Mouse (Mus musculus) testis, postnatal 10 days (tissue): ENCODE data around the gene Shld2.
A peak's percentile ranks its signal among the peaks of the same experiment; 100 is the strongest.

Experiments used
- DNase-seq: peaks from one replicate; pipeline ENCODE4 v3.0.0; 2021; ENCODE audit warnings: low spot score

The Shld2 gene

GRCm38 (mm10) chr14:34219786-34220198 is 90.5 kb downstream of the Shld2 start:
- DNase-seq, result no peak

DNA sequence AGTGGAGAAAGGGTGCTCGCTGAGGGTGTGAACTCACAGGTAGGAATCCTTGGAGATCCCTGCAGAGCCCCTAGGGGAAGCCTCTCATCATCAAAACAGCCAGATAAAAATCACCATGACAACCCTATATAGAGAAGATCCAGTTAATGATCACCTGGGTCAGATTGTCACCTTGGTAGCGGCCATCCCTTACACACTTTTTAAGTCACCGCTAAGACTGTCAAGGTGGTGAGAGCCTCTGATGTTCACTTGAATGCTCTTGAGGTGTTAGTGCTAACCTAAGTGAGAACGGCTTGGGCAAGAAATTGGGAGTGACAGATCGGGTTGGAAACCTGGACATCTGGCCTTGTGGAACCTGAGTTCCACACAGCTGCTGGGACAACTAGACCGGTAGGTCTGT is 91.0 kb downstream of the Shld2 start, which contains the start of gene Syt15:
Gene Syt15 (plus strand): TSS at position 301 of the 400 bp plus-strand sequence.
- no peak for DNase-seq

DNA sequence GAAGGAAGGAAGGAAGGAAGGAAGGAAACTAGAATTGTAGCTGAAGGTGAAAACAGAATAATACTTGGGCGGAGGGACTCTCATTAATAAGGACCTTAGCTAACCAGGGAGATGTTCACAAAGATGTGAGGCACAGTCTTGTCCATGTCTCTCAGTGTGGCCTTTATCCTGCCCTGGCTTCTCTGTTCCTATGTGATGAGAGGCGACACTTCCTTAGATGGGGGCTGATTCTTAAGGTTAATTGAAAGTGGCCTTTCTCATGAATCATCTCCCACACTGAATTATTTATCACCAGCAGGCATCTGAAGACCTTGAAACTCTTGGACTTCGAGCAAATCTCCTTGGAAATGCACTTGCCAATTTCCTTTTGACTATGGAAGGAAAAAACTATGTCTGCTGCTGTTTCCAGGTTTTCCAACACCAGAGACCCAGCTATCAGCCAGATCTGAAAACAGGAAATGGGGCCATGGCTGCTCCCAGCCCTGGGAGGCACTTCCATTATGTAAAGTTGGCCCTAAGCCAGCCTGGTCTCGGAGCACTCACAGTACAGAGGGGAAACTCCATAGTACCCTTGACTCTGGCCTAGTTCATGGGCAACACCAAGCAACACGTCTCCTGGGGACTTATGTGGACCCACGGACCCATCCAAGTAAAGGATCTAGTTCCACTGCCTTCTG is 94.7 kb downstream of the Shld2 start:
- no peak for DNase-seq

DNA sequence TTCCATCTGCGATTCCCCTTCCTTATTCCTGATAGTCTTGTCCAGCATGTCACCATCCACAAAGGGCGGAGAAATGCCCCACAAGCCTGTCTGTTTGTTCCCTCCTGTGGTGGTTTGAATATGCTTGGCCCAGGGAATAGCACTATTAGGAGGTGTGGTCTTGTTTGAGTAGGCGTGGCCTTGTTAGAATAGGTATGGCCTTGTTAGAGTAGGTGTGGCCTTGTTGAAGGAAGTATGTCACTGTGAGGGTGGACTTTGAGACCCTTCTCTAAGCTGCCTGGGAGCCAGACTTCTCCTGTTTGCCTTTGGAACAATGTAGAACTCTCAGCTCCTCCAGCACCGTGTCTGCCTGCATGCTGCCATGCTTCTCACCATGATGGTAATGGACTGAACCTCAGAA is 100.4 kb downstream of the Shld2 start:
- DNase-seq, result no peak

DNA sequence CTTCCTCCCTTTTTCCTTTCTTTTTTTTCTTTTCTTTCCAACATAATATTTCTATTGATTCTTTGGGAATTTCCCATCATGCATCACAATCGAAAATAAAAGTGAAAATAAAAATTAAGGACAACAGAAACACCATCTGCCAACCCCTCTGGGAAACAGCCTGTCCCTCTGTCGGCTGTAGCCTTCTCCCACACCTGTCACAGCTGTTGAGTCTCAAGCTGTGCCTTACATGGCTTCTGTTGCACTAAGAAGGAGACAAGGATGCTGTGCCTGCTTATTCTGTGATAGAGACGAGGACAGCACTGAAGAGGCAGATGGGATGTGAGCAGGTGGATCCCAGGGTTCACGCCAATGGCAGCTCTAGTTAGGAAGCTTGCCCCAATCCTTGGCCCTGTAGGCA is 101.2 kb downstream of the Shld2 start:
- no peak for DNase-seq

DNA sequence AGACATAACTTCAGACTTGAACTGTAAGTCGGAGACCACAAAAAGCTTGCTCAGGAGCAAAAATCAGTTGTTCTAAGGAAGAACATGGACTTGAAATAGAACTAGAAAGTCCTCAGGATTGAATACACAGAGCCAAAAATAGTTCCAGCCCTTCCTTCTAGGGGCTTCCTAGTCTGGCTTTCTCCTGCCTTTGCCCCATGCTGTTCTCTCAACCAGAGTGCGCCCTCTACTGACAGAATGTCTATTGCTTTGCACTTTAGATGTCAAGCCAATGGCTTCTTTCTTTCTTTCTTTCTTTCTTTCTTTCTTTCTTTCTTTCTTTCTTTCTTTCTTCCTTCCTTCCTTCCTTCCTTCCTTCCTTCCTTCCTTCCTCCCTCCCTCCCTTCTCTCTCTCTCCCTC is 101.6 kb downstream of the Shld2 start:
- peak; percentile 63 for DNase-seq

DNA sequence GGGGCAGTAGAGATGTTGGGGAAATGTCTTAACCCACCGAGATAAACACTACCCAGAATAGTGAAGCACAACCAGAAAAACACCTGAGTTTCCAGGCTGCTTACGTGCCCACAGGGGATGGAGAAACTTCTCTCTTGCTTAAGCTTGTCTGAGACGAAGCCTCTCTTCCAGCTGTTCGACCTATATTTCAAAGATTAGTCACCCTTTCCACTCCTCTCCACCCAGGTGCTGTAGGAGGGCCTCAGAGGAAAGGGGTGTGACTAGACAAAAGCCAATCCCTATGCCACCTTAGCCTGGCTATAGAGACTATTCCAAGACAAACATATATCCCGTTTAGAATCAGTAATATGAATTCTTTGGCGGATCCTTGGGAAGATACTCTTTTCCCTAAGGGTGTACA is 102.3 kb downstream of the Shld2 start:
- no peak for DNase-seq

DNA sequence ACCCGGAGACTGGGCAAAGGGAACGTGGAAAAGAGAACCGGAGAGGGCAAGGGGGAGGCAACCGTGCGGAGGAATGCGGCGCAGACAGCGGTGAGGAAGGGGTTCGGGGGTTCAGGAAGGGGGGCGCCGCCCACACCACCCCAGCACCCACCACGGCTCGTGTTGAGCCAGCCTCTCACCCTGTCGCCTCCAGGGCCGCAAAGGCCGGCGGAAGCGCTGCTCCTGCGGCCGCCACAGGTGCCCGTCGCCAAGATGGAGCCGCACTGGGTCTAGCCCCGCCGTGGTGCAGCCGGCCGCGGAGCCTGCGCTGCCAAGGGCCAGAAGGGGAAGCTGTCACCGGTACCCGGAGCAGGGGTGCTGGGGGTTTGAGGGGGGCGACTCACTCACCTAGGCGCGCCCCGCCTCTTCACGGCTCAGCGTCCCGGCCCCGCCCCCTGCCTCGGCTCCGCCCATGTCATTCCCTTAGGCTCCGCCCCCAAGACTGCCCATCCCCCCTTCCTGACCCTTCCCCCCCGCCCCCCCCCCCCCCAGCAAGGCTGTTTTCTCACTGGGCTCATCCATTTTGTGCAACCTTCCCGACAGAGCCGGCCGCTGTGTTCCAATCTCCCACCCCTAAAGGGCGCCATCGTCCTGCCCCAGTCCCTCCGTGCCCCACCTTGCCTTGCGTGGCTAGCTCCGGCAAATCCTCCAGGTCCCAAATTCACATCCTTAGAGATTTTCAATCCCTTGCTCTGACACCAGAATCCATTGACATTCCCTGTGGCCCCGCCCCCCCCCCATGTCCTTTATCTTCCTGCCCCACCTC is 108.9 kb downstream of the Shld2 start, which contains the start of gene Gprin2:
Gene Gprin2 (minus strand): TSS at position 423 of the 805 bp plus-strand sequence.
- peak; percentile 83 for DNase-seq

DNA sequence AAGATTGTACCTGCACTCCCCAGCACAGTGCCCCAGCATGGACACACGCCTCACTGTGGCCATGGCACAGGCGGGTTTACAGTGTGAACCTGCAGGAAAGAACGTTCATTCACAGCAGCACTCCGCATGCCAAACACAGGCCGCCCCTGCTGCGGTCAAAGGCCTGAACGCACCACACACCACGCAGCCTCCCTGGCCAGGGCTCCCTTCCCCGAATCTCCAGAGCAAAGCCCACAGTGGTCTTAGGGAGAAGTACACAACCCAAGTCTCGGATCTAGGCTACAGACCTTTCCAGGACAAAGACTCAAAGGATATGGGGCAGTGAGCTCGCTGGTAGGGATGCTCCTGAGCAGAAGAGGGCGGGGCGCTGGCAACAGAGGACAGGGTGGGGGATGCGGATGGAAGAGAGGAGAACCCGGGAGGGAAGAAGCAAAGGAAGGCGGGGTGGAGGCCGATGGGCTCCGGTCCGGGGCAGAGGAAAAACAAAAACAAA is 109.5 kb downstream of the Shld2 start:
- DNase-seq, result peak; percentile 71

GRCm38 (mm10) chr14:34196706-34197105 is 113.6 kb downstream of the Shld2 start:
- DNase-seq, result no peak

DNA sequence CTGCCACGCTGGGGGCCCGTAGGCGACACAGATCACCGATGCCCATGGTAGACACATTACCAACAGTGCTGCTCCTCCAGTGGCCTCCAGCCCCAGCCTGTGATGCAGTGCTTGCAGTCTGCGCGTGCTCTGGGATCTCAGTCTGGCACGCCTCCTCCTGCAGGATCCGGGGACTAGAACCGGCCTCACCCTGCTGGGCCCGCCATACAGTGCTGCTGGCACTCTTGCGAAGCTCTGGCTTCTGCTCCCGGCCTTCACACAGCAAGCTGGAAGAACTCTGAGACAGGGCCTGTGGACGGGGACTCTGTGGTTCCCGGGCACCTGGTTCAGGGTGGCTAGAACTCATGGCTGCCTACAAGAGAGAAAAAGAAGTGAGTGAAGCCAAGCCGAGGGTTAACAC is 114.8 kb downstream of the Shld2 start:
- no peak for DNase-seq

- no peak for DNase-seq
Observed at GRCm38 (mm10) chr14:34193879-34194278, 116.4 kb downstream of the Shld2 start.

- no peak for DNase-seq
Observed at GRCm38 (mm10) chr14:34190361-34190760, 119.9 kb downstream of the Shld2 start.

DNA sequence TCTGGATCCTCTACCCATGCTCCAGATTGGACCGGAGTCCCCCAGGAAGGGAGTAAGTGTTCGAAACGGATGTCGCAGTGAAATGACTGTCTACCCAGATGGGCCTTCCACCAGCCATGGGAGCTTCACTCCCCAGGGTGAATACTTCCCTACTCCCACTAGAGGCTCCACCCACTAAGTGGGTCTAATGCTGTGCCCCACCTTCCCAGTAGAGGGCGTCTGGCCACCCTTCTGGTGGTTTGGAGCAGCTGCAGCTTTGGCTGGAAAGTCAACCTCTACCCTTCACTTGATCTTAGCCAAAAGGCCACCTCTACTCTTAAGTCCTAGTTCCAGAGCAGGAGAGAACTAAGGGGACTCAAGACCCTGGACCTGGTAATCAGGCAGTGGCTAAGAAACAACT is 121.7 kb downstream of the Shld2 start:
- peak; percentile 69 for DNase-seq
